Mouse (Mus musculus): ENCODE data around the gene Spocd1. TPM values are rescaled to one million over a fixed set of nuclear protein-coding genes. Genes with fewer than 3 reads are reported as not detected.

Spocd1 gene
- total RNA-seq, 2 experiments from 2014 or later, result not detected

DNA sequence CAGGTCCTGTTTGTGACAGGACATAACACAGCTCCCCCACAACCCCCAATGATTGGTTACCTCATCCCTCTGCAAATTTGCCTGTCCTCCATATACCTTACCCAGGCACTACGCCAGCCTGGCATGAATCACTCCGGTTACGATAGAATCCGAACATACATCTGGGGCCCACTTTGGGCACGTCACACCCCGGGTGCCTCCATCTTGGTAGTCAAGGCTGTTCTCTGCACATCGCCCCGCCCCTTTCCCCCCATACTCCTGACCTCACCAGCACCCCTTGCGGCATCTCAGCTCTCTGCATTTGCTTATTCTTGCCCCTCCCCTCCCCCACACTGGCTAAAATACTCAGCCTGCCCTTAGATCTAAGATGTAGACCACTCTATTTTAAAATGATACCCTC, 76.5 kb downstream of the Spocd1 start:
- DNase-seq (ENCODE audit: low spot score), result no peak

DNA sequence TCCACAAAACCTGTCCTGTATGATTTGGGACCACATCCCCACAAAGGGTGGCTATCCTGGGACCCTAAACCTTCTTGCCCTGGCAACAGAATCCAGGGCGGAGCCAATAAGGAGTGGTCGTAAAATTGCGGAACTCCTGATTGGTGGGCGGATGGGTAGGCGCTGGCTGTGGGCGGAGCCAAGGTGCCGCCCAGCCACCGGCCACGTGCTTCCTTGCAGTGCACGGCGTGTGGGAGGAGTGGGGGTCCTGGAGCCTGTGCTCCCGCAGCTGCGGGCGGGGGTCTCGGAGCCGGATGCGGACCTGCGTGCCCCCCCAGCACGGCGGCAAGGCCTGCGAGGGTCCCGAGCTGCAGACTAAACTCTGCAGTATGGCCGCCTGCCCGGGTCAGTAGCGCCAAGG, 77.5 kb downstream of the Spocd1 start:
- DNase-seq (ENCODE audit: low spot score), result no peak

Other genes with a start within 250 kb of the Spocd1 start
- gene Tmem39b, start 232.4 kb upstream of the Spocd1 start, total RNA-seq (2021), result 1 to 10 TPM; 3.0 to 3.9 TPM
- 10 to 100 TPM; 22.7 to 24.3 TPM for gene Khdrbs1, start 186.9 kb upstream of the Spocd1 start, total RNA-seq (2021)
- gene Ptp4a2, start 118.0 kb upstream of the Spocd1 start, total RNA-seq (2021), result 100 to 1,000 TPM; 600 to 670 TPM
- 1 to 10 TPM in 1 of 2 experiments, under 1 TPM in 1; 0.21 to 2.5 TPM for gene Adgrb2, start 55.6 kb downstream of the Spocd1 start, total RNA-seq (2021)
- 1 to 10 TPM; 2.5 to 2.9 TPM for gene Col16a1, start 118.6 kb downstream of the Spocd1 start, total RNA-seq (2021)
- 10 to 100 TPM; 33.7 to 38.6 TPM for gene Pef1, start 173.3 kb downstream of the Spocd1 start, total RNA-seq (2021)
- not detected for gene Hcrtr1, start 210.1 kb downstream of the Spocd1 start, total RNA-seq (2021)
- 10 to 100 TPM; 27.5 to 40.5 TPM for gene Tinagl1, start 245.9 kb downstream of the Spocd1 start, total RNA-seq (2021)

Data from gastrocnemius, adult 18-20 months (tissue).